Mouse (Mus musculus) inflammation-experienced regulatory T-cells, adult 6 months (primary cell): ENCODE results near the gene Cisd1. TPM values are rescaled to one million over a fixed set of nuclear protein-coding genes. Genes with fewer than 3 reads are reported as not detected.

Source experiments
- ATAC-seq: one replicate; pipeline ENCODE4 v1.8.0; 2017
- polyA plus RNA-seq, 3 experiments: library from polyadenylated mRNA; unstranded; fragments of 100-300 nt; shearing (Covaris generic); gene quantifications; one replicate each; pipeline ENCODE4 v1.2.1; 2017

Gene Cisd1
- polyA plus RNA-seq, 3 experiments from 2014 or later, result 31.9 to 59.6 (median 36.2) TPM

- ATAC-seq, result peak; percentile 86
Measured at GRCm38 (mm10) chr10:71326789-71327188, 18.0 kb downstream of the Cisd1 start.

GRCm38 (mm10) chr10:71326123-71326522 lies 18.6 kb downstream of the Cisd1 start:
- no peak for ATAC-seq

- ATAC-seq, result no peak
Measured at GRCm38 (mm10) chr10:71323669-71324068, 21.1 kb downstream of the Cisd1 start.

- ATAC-seq, result no peak
Measured at GRCm38 (mm10) chr10:71316497-71316896, 28.3 kb downstream of the Cisd1 start.

DNA sequence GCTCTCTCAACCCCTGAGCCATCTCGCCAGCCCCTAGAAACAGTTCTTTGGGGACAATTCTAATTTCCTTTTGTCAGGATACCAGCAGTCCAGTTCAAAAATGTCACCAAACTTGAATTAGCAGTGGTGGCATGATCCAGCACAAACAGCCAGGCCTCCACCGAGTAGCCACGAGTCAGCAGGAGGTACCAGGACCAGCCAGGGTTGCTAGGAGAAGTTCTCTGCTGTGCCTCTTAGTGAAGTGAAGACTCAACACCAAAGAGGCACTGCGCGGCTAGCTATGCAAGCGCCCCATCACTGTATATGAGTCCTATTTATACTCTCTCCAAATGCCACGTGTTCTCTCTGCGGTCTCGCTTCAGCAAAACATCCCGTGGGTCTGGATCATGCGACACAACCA lies 28.7 kb downstream of the Cisd1 start:
- ATAC-seq, result no peak

GRCm38 (mm10) chr10:71314596-71314995 lies 30.2 kb downstream of the Cisd1 start:
- ATAC-seq, result no peak

GRCm38 (mm10) chr10:71310288-71310687 lies 34.5 kb downstream of the Cisd1 start:
- ATAC-seq, result no peak

DNA sequence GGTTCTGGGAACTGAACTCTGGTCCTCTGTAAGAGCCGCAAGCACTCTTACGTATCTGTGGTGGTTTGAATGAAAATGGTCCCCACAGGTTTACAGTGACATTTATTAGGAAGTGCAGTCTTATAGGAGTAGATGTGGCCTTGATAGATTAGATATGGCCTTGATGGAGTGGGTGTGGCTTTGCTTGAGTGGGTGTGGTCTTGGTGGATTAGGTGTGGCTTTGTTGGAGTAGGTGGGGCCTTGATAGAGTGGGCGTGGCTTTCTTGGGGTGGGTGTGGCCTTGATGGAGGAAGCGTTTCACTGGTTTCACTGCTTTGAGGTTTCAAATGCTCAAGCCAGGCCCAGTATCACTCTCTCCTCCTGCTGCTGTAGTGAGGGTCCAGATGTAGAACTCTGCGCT lies 36.6 kb downstream of the Cisd1 start:
- ATAC-seq, result no peak

GRCm38 (mm10) chr10:71306759-71307158 lies 38.0 kb downstream of the Cisd1 start:
- no peak for ATAC-seq

GRCm38 (mm10) chr10:71306190-71306589 lies 38.6 kb downstream of the Cisd1 start:
- peak; percentile 92 for ATAC-seq

GRCm38 (mm10) chr10:71302490-71302889 lies 42.3 kb downstream of the Cisd1 start:
- ATAC-seq, result peak; percentile 43

GRCm38 (mm10) chr10:71300161-71300560 lies 44.6 kb downstream of the Cisd1 start:
- no peak for ATAC-seq

DNA sequence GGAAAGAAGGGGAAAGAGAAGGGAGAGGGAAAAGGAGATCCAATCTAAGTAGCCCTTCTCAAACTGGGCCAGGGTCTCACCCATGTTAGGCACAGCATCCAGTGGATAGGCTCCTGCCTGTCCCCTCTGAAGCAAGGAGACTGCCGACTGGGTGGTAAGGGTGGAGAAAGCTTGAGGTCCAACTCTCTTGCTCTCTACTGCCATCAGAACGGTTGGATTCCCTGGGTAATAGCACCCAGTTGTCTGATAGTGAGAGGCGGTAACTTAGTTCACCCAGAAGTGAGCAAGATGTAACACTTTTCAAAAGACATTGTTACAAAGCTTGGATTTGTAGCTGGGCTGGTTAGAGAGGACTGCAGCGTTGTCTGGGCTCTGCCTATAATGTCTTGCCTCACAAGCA lies 51.5 kb downstream of the Cisd1 start:
- no peak for ATAC-seq

DNA sequence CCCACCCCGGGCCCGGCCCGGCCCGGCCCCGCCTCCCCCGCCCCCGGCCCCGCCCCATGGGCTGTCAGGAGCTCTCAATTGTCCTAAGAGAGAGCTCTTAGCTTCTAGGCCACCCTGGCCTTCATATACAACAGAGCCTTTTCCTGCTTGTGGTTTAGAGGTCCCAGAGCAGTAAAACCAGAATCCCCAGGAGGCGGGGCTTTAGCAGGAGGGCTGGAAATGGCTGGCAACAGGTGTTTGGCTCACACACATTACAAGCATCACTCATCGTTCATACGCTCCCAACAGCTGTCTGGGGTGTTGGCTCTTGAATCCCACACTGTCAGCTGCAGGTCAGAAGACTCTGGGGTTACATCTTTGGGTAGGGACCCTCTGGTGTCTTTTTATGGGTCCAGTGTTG lies 52.5 kb downstream of the Cisd1 start:
- no peak for ATAC-seq

DNA sequence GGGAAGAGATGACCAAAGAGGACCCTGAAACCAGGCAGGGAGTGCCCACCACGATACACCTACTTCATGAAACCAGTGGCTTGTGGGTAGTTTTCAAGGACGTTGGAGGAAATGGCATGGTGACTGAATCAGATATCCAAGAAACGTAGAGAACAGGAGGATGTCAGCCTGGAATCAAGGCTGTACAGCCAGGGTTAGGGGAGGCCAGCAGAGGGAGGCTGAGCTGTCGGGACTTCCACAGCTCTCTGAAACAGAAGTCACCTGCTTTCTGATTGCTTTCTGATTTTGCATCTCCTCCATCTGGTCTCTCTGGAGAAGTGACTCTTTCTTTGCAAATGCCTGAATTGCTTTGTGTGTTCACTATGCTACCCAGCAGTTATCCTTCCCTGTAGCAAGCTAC lies 53.0 kb downstream of the Cisd1 start:
- no peak for ATAC-seq

DNA sequence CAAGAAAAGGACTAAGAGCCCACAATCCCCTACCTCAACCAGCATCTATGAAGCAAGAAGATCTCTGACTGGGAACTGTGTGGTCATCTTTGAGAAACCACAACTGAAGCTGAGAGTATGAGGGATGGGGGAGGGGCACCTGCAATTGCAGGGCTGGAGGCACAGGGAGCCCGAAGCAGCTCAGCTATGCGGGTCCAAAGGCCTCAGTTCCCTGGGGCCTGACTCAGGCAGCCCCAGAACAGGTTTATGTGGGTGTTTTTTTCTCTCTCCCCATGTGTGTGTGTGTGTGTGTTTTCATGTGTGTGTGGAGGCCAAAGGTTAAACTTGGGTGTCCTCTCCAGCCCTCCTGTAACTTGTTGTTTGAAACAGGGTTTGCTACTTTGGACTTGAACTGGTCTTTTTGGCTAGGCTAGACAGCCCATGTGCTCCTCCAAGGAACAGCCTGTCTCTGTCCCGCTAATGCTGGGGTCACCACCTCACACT lies 53.5 kb downstream of the Cisd1 start:
- no peak for ATAC-seq

GRCm38 (mm10) chr10:71285126-71285580 lies 59.6 kb downstream of the Cisd1 start, which contains the start of gene Ube2d1:
Gene Ube2d1, minus strand, starts transcription at chr10:71285262.
- ATAC-seq, result peak; percentile 87

GRCm38 (mm10) chr10:71284511-71285125 lies 60.1 kb downstream of the Cisd1 start:
- peak; percentile 33 for ATAC-seq

GRCm38 (mm10) chr10:71284131-71284510 lies 60.6 kb downstream of the Cisd1 start:
- ATAC-seq, result no peak

Other genes with a start within 250 kb of the Cisd1 start
- under 1 TPM in 1 of 3 experiments, not detected in 2; 0.27 TPM for gene Bicc1, start 185.3 kb downstream of the Cisd1 start, polyA plus RNA-seq
- 100 to 1,000 TPM in 1 of 3 experiments, 10 to 100 TPM in 2; 92.5 to 100 (median 93.8) TPM for gene Tfam, start 106.7 kb downstream of the Cisd1 start, polyA plus RNA-seq
- 10 to 100 TPM; 17.3 to 22.4 (median 21.3) TPM for gene Ube2d1, start 59.7 kb downstream of the Cisd1 start, polyA plus RNA-seq
- gene Ipmk, start 2.8 kb upstream of the Cisd1 start, polyA plus RNA-seq, result 1 to 10 TPM; 3.3 to 5.9 (median 5.4) TPM